Mouse (Mus musculus): ENCODE measurements around the gene Commd1. TPM values are rescaled to one million over a fixed set of nuclear protein-coding genes. Genes with fewer than 3 reads are reported as not detected.

Gene Commd1
- polyA plus RNA-seq, 1 experiment: 51.1 TPM

GRCm38 (mm10) chr11:22956346-22956745, 25.8 kb downstream of the Commd1 start:
- H3K4me3 ChIP-seq (replicated peaks; ENCODE audit: control insufficient read depth, low read depth, low read length): no peak overlapping the region
- TF ChIP-seq POLR2A (IDR thresholded peaks at IDR 0.05; ENCODE audit: borderline replicate concordance, control insufficient read depth, low read depth, low read length) (no peak), CTCF (IDR thresholded peaks at IDR 0.05; ENCODE audit: control insufficient read depth, insufficient read depth, low read length) (no peak)
- no peak overlapping the region for H3K27ac ChIP-seq (ENCODE audit: control insufficient read depth, insufficient read depth, low read depth, low read length, poor library complexity)
- WGBS: 91% methylated on average over 6 of the region's 6 CpGs
- H3K4me1 ChIP-seq (ENCODE audit: control insufficient read depth, insufficient read depth, low read length): no peaks in the 10 kb centered on the region; the same call in 1 of the 2 replicates

- Histone ChIP-seq H3K4me1 (ENCODE audit: control insufficient read depth, insufficient read depth, low read length) (no peaks in the 10 kb centered on the region; the same call in 1 of the 2 replicates), H3K27ac (ENCODE audit: control insufficient read depth, insufficient read depth, low read depth, low read length, poor library complexity) (no peak overlapping the region), H3K4me3 (replicated peaks; ENCODE audit: control insufficient read depth, low read depth, low read length) (no peak overlapping the region)
- no peak for TF ChIP-seq POLR2A (IDR thresholded peaks at IDR 0.05; ENCODE audit: borderline replicate concordance, control insufficient read depth, low read depth, low read length)
- 49% methylated on average over 7 of the region's 7 CpGs for WGBS
Measured at GRCm38 (mm10) chr11:22952668-22953067, 29.5 kb downstream of the Commd1 start.

DNA sequence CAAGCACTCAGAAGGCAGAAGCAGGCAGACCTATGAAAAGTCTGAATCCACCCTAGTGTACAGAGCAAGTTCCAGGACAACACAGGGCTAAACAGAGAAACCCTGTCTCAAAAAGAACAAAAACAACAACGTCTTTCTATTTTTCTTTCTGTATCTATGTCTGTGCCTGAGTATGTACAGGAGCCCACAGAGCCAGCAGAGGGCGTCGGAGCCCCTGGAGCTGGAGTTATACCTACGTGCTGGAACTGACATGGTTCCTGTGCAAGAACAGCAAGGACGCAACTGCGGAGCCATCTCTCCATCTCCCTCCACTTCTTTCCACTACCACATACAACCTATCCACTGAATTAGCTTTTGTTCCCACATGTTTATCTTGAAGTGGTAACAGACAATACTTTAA, 32.1 kb downstream of the Commd1 start:
- no peak overlapping the region for H3K4me3 ChIP-seq (replicated peaks; ENCODE audit: control insufficient read depth, low read depth, low read length)
- no peaks in the 10 kb centered on the region; the same call in 1 of the 2 replicates for H3K4me1 ChIP-seq (ENCODE audit: control insufficient read depth, insufficient read depth, low read length)
- TF ChIP-seq POLR2A (IDR thresholded peaks at IDR 0.05; ENCODE audit: borderline replicate concordance, control insufficient read depth, low read depth, low read length) (no peak), CTCF (IDR thresholded peaks at IDR 0.05; ENCODE audit: control insufficient read depth, insufficient read depth, low read length) (peak; percentile 29; the same call in 1 of the 2 replicates)
- WGBS: 82% methylated on average over 6 of the region's 6 CpGs
- no peak overlapping the region for H3K27ac ChIP-seq (ENCODE audit: control insufficient read depth, insufficient read depth, low read depth, low read length, poor library complexity)

DNA sequence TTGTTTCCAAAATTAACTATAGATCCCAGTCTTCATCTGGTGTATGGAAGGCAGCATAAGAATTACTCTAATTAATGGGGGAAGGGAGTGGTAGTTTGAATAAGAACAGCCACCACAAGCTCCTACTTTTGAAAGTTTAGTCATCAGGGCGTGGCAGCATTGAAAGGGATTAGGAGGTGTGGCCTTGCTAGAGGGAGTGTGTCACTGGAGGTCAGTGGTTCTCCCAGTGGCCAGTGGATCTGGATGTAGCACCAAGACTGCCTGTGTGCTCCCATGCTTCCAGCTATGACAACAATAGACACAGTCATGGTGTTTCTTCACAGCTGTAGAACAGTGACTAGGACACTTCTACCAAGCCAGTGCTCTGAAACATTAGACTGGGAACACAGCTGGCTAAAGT, 33.1 kb downstream of the Commd1 start:
- Histone ChIP-seq H3K4me3 (replicated peaks; ENCODE audit: control insufficient read depth, low read depth, low read length) (no peak overlapping the region), H3K27ac (ENCODE audit: control insufficient read depth, insufficient read depth, low read depth, low read length, poor library complexity) (no peak overlapping the region), H3K4me1 (ENCODE audit: control insufficient read depth, insufficient read depth, low read length) (no peaks in the 10 kb centered on the region; the same call in 1 of the 2 replicates)
- 83% methylated on average over 1 of the region's 1 CpGs for WGBS
- no peak for TF ChIP-seq POLR2A (IDR thresholded peaks at IDR 0.05; ENCODE audit: borderline replicate concordance, control insufficient read depth, low read depth, low read length)
- TF ChIP-seq CTCF (IDR thresholded peaks at IDR 0.05; ENCODE audit: control insufficient read depth, insufficient read depth, low read length): no peak

DNA sequence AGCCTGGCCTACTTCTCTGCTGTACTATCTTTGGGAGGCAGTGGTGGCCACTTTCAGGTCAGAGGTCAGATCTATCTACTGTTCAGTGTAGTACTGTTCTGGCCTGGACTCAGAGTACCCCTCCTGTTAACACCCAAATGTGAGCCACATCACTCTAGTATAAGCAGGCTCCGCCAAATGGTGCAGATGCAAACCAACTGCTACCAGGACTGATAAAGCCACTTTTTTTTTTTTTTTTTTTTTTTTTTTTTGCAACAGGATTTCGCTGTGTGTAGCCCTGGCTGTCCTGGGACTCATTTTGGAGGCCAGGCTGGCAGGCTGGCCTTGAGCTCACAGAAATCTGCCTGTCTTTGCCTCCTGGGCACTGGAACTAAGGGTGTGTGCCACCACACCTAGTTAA, 43.2 kb downstream of the Commd1 start:
- Histone ChIP-seq H3K4me3 (replicated peaks; ENCODE audit: control insufficient read depth, low read depth, low read length) (no peak overlapping the region), H3K27ac (ENCODE audit: control insufficient read depth, insufficient read depth, low read depth, low read length, poor library complexity) (no peak overlapping the region), H3K4me1 (ENCODE audit: control insufficient read depth, insufficient read depth, low read length) (no peaks in the 10 kb centered on the region)
- 71% methylated on average over 2 of the region's 2 CpGs for WGBS
- TF ChIP-seq POLR2A (IDR thresholded peaks at IDR 0.05; ENCODE audit: borderline replicate concordance, control insufficient read depth, low read depth, low read length): no peak
- TF ChIP-seq CTCF (IDR thresholded peaks at IDR 0.05; ENCODE audit: control insufficient read depth, insufficient read depth, low read length): no peak

GRCm38 (mm10) chr11:22937716-22938316, 44.4 kb downstream of the Commd1 start:
- 95% methylated on average over 4 of the region's 4 CpGs for WGBS
- Histone ChIP-seq H3K4me3 (replicated peaks; ENCODE audit: control insufficient read depth, low read depth, low read length) (no peak overlapping the region), H3K27ac (ENCODE audit: control insufficient read depth, insufficient read depth, low read depth, low read length, poor library complexity) (no peak overlapping the region), H3K4me1 (ENCODE audit: control insufficient read depth, insufficient read depth, low read length) (no peaks in the 10 kb centered on the region)
- TF ChIP-seq POLR2A (IDR thresholded peaks at IDR 0.05; ENCODE audit: borderline replicate concordance, control insufficient read depth, low read depth, low read length) (no peak), CTCF (IDR thresholded peaks at IDR 0.05; ENCODE audit: control insufficient read depth, insufficient read depth, low read length) (no peak)

- H3K27ac ChIP-seq (ENCODE audit: control insufficient read depth, insufficient read depth, low read depth, low read length, poor library complexity): no peak overlapping the region
- no peak for TF ChIP-seq CTCF (IDR thresholded peaks at IDR 0.05; ENCODE audit: control insufficient read depth, insufficient read depth, low read length)
- TF ChIP-seq POLR2A (IDR thresholded peaks at IDR 0.05; ENCODE audit: borderline replicate concordance, control insufficient read depth, low read depth, low read length): no peak
- no peaks in the 10 kb centered on the region for H3K4me1 ChIP-seq (ENCODE audit: control insufficient read depth, insufficient read depth, low read length)
- WGBS: 35% methylated on average over 5 of the region's 5 CpGs
- H3K4me3 ChIP-seq (replicated peaks; ENCODE audit: control insufficient read depth, low read depth, low read length): no peak overlapping the region
Measured at GRCm38 (mm10) chr11:22936446-22937125, 45.6 kb downstream of the Commd1 start.

DNA sequence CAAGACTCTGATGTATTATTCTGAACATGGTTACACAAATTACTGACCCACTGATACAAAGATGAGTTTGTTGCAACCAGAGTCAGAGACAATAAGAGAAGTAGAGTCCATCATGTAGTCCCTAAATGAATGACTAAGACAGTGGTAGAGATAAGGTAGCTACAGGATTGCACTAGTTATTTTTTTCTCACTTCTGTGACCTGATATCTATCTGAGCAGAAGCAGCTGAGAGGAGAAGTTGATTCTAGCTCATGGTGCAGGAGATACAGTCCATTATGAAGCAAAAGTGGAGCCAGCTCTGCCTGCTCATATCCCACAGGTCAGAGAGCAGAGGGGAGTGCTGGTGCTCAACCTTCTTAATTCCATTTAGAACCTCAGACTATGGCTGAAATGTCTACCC, 50.0 kb downstream of the Commd1 start:
- no peak overlapping the region for H3K4me3 ChIP-seq (replicated peaks; ENCODE audit: control insufficient read depth, low read depth, low read length)
- TF ChIP-seq CTCF (IDR thresholded peaks at IDR 0.05; ENCODE audit: control insufficient read depth, insufficient read depth, low read length): no peak
- no peak for TF ChIP-seq POLR2A (IDR thresholded peaks at IDR 0.05; ENCODE audit: borderline replicate concordance, control insufficient read depth, low read depth, low read length)
- peaks cover 3% of the 10 kb centered on the region for H3K4me1 ChIP-seq (ENCODE audit: control insufficient read depth, insufficient read depth, low read length)
- H3K27ac ChIP-seq (ENCODE audit: control insufficient read depth, insufficient read depth, low read depth, low read length, poor library complexity): no peak overlapping the region
